Mouse (Mus musculus): ENCODE data around the gene Plekhh3. TPM values are rescaled to one million over a fixed set of nuclear protein-coding genes. Genes with fewer than 3 reads are reported as not detected.

Gene Plekhh3
- polyA plus RNA-seq, 1 experiment = 2.5 TPM

GRCm38 (mm10) chr11:101174389-101174745 is 3.2 kb upstream of the Plekhh3 start:
- no peaks in the 10 kb centered on the region for H3K36me3 ChIP-seq (ENCODE audit: control insufficient read depth, insufficient read depth, low read length, poor library complexity, severe bottlenecking)
- no peak overlapping the region for H3K27ac ChIP-seq (ENCODE audit: insufficient read depth, low read length)
- H3K27me3 ChIP-seq (ENCODE audit: control insufficient read depth, insufficient read depth, low read length, poor library complexity, severe bottlenecking) = peaks cover 12% of the 10 kb centered on the region
- TF ChIP-seq CTCF (IDR thresholded peaks at IDR 0.05; ENCODE audit: low read depth, low read length) (no peak), POLR2A (IDR thresholded peaks at IDR 0.05; ENCODE audit: insufficient read depth, low read length) (no peak), EP300 (IDR thresholded peaks at IDR 0.05; ENCODE audit: insufficient read depth, low read depth, low read length) (no peak)
- H3K4me3 ChIP-seq (ENCODE audit: low read depth, low read length) = no peak overlapping the region
- no peaks in the 10 kb centered on the region for H3K9me3 ChIP-seq (replicated peaks; ENCODE audit: control insufficient read depth, insufficient read depth, low read length, poor library complexity, severe bottlenecking)
- H3K9ac ChIP-seq (ENCODE audit: low read depth, poor library complexity, severe bottlenecking) = no peak overlapping the region
- H3K4me1 ChIP-seq (ENCODE audit: control insufficient read depth, insufficient read depth, low read length) = no peaks in the 10 kb centered on the region

DNA sequence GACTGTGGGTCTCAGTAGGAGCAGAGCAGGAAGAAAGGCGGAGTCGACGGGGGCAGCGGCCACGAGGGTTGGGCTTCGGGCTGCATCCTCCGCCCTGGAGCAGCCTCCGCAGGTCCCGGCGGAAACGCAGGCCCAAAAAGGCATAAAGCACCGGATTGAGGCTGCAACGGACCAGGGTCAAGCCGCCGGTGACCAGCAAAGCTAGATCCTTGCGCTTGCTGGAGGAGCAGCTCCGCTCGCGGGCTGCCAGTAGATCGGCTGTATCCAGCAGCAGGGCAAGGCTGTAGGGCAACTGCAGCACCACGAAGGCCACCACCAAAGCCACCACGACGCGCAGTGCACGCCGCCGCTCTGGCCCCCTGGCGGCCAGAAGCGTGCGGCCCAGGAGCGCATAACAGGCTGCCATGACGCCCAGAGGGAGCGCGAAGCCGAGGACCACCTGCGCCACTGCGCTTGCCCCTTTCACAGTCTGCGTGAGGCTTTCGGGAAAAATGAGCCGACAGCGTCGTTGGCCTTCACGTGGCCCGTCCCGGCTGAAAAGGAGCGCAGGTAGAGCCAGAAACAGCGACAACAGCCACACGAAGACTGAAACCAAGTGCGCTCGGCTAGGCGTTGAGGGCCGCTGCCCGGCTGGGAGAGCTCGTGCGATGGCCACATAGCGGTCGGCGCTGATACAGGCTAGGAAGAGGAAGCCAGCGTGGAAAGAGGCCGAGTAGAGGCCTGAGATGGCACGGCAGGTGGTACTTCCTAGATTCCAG is 2.7 kb upstream of the Plekhh3 start:
- no peaks in the 10 kb centered on the region for H3K9me3 ChIP-seq (replicated peaks; ENCODE audit: control insufficient read depth, insufficient read depth, low read length, poor library complexity, severe bottlenecking)
- H3K4me3 ChIP-seq (ENCODE audit: low read depth, low read length) = peak overlapping the region; percentile 16; the same call in 1 of the 2 replicates
- H3K36me3 ChIP-seq (ENCODE audit: control insufficient read depth, insufficient read depth, low read length, poor library complexity, severe bottlenecking) = no peaks in the 10 kb centered on the region
- no peaks in the 10 kb centered on the region for H3K4me1 ChIP-seq (ENCODE audit: control insufficient read depth, insufficient read depth, low read length)
- H3K27ac ChIP-seq (ENCODE audit: insufficient read depth, low read length) = no peak overlapping the region
- TF ChIP-seq POLR2A (IDR thresholded peaks at IDR 0.05; ENCODE audit: insufficient read depth, low read length) (no peak), EP300 (IDR thresholded peaks at IDR 0.05; ENCODE audit: insufficient read depth, low read depth, low read length) (0 out of 2 replicates have a peak, but pooled peaks have one; percentile 13), CTCF (IDR thresholded peaks at IDR 0.05; ENCODE audit: low read depth, low read length) (peak; percentile 59)
- peaks cover 15% of the 10 kb centered on the region for H3K27me3 ChIP-seq (ENCODE audit: control insufficient read depth, insufficient read depth, low read length, poor library complexity, severe bottlenecking)
- peak overlapping the region; percentile 6; the same call in 1 of the 2 replicates for H3K9ac ChIP-seq (ENCODE audit: low read depth, poor library complexity, severe bottlenecking)

- Histone ChIP-seq H3K27me3 (ENCODE audit: control insufficient read depth, insufficient read depth, low read length, poor library complexity, severe bottlenecking) (peaks cover 18% of the 10 kb centered on the region), H3K36me3 (ENCODE audit: control insufficient read depth, insufficient read depth, low read length, poor library complexity, severe bottlenecking) (no peaks in the 10 kb centered on the region), H3K9ac (ENCODE audit: low read depth, poor library complexity, severe bottlenecking) (no peak overlapping the region), H3K27ac (ENCODE audit: insufficient read depth, low read length) (no peak overlapping the region), H3K4me3 (ENCODE audit: low read depth, low read length) (no peak overlapping the region), H3K4me1 (ENCODE audit: control insufficient read depth, insufficient read depth, low read length) (no peaks in the 10 kb centered on the region), H3K9me3 (replicated peaks; ENCODE audit: control insufficient read depth, insufficient read depth, low read length, poor library complexity, severe bottlenecking) (no peaks in the 10 kb centered on the region)
- TF ChIP-seq POLR2A (IDR thresholded peaks at IDR 0.05; ENCODE audit: insufficient read depth, low read length) (no peak), CTCF (IDR thresholded peaks at IDR 0.05; ENCODE audit: low read depth, low read length) (no peak)
Measured at GRCm38 (mm10) chr11:101173112-101173511, 2.0 kb upstream of the Plekhh3 start.

- H3K27me3 ChIP-seq (ENCODE audit: control insufficient read depth, insufficient read depth, low read length, poor library complexity, severe bottlenecking) = peaks cover 18% of the 10 kb centered on the region
- peak overlapping the region; percentile 4; the same call in 1 of the 2 replicates for H3K9ac ChIP-seq (ENCODE audit: low read depth, poor library complexity, severe bottlenecking)
- peak overlapping the region; percentile 64 for H3K4me3 ChIP-seq (ENCODE audit: low read depth, low read length)
- TF ChIP-seq POLR2A (IDR thresholded peaks at IDR 0.05; ENCODE audit: insufficient read depth, low read length) (no peak), EP300 (IDR thresholded peaks at IDR 0.05; ENCODE audit: insufficient read depth, low read depth, low read length) (no peak), CTCF (IDR thresholded peaks at IDR 0.05; ENCODE audit: low read depth, low read length) (no peak)
- no peak overlapping the region for H3K27ac ChIP-seq (ENCODE audit: insufficient read depth, low read length)
- no peaks in the 10 kb centered on the region for H3K9me3 ChIP-seq (replicated peaks; ENCODE audit: control insufficient read depth, insufficient read depth, low read length, poor library complexity, severe bottlenecking)
- no peaks in the 10 kb centered on the region for H3K36me3 ChIP-seq (ENCODE audit: control insufficient read depth, insufficient read depth, low read length, poor library complexity, severe bottlenecking)
- H3K4me1 ChIP-seq (ENCODE audit: control insufficient read depth, insufficient read depth, low read length) = no peaks in the 10 kb centered on the region
Measured at GRCm38 (mm10) chr11:101172434-101172815, 1.3 kb upstream of the Plekhh3 start.

- Histone ChIP-seq H3K4me1 (ENCODE audit: control insufficient read depth, insufficient read depth, low read length) (no peaks in the 10 kb centered on the region), H3K36me3 (ENCODE audit: control insufficient read depth, insufficient read depth, low read length, poor library complexity, severe bottlenecking) (no peaks in the 10 kb centered on the region), H3K4me3 (ENCODE audit: low read depth, low read length) (peak overlapping the region; percentile 64), H3K27me3 (ENCODE audit: control insufficient read depth, insufficient read depth, low read length, poor library complexity, severe bottlenecking) (peaks cover 18% of the 10 kb centered on the region), H3K9ac (ENCODE audit: low read depth, poor library complexity, severe bottlenecking) (peak overlapping the region; percentile 4; the same call in 1 of the 2 replicates), H3K9me3 (replicated peaks; ENCODE audit: control insufficient read depth, insufficient read depth, low read length, poor library complexity, severe bottlenecking) (no peaks in the 10 kb centered on the region), H3K27ac (ENCODE audit: insufficient read depth, low read length) (no peak overlapping the region)
- TF ChIP-seq POLR2A (IDR thresholded peaks at IDR 0.05; ENCODE audit: insufficient read depth, low read length) (no peak), CTCF (IDR thresholded peaks at IDR 0.05; ENCODE audit: low read depth, low read length) (no peak), EP300 (IDR thresholded peaks at IDR 0.05; ENCODE audit: insufficient read depth, low read depth, low read length) (no peak)
Measured at GRCm38 (mm10) chr11:101171721-101172433, 726 bp upstream of the Plekhh3 start.

- H3K27me3 ChIP-seq (ENCODE audit: control insufficient read depth, insufficient read depth, low read length, poor library complexity, severe bottlenecking) = peaks cover 21% of the 10 kb centered on the region
- no peaks in the 10 kb centered on the region for H3K4me1 ChIP-seq (ENCODE audit: control insufficient read depth, insufficient read depth, low read length)
- H3K9ac ChIP-seq (ENCODE audit: low read depth, poor library complexity, severe bottlenecking) = peak within 1 kb of the TSS; percentile 66
- H3K9me3 ChIP-seq (replicated peaks; ENCODE audit: control insufficient read depth, insufficient read depth, low read length, poor library complexity, severe bottlenecking) = no peaks in the 10 kb centered on the region
- H3K36me3 ChIP-seq (ENCODE audit: control insufficient read depth, insufficient read depth, low read length, poor library complexity, severe bottlenecking) = no peaks in the 10 kb centered on the region
- H3K4me3 ChIP-seq (ENCODE audit: low read depth, low read length) = peak within 1 kb of the TSS; percentile 93
- no peak within 1 kb of the TSS for H3K27ac ChIP-seq (ENCODE audit: insufficient read depth, low read length)
- TF ChIP-seq EP300 (IDR thresholded peaks at IDR 0.05; ENCODE audit: insufficient read depth, low read depth, low read length) (no peak), CTCF (IDR thresholded peaks at IDR 0.05; ENCODE audit: low read depth, low read length) (no peak), POLR2A (IDR thresholded peaks at IDR 0.05; ENCODE audit: insufficient read depth, low read length) (no peak)
Measured at GRCm38 (mm10) chr11:101170354-101170810, 769 bp downstream of the Plekhh3 start, which contains the start of gene Cntnap1. Gene Cntnap1, plus strand, starts transcription at chr11:101170523.

All from ES-Bruce4 (cell line).